8 mouse cellular contexts compared by ENCODE assay signal in genomic region chr2:157278717-157279415, GRCm38 (mm10). TPM values are rescaled to one million over a fixed set of nuclear protein-coding genes. Genes with fewer than 3 reads are reported as not detected.
DNase-seq lines count a peak whose midpoint lies in the region; ATAC-seq lines count a peak whose summit lies in the region.

Rpn2 (plus strand) TSS chr2:157279017.

- peak within 1 kb of the TSS; percentile 76 for H3K4me3 ChIP-seq in hindbrain, embryonic 16.5 days (ENCODE audit: low read length)
- H3K4me3 ChIP-seq in macrophage (ENCODE audit: inconsistent target): peak within 1 kb of the TSS; percentile 69

- H3K9me3 ChIP-seq in hindbrain, embryonic 16.5 days (ENCODE audit: control insufficient read depth, low read length): no peaks in the 10 kb centered on the region

- H3K79me2 ChIP-seq in macrophage (ENCODE audit: inconsistent target): peaks cover 44% of the 10 kb centered on the region

- no peaks in the 10 kb centered on the region for H3K27me3 ChIP-seq in hindbrain, embryonic 16.5 days (replicated peaks; ENCODE audit: control insufficient read depth, insufficient read depth, low read length)

- DNase-seq in WW6 (ENCODE audit: low read depth, low spot score): peak; percentile 81
- peak; percentile 98 for DNase-seq in cerebellum, postnatal 4 days (ENCODE audit: low spot score in 2 of 2)
- DNase-seq in gastrocnemius, adult 18-20 months (ENCODE audit: low spot score): peak; percentile 97
- peak; percentile 97 to 98 for DNase-seq in left cerebral cortex, adult 18-20 months (ENCODE audit: low spot score in 2 of 2)
- DNase-seq in right cerebral cortex, adult 18-20 months: peak; percentile 98
- DNase-seq in urinary bladder, postnatal 10 days (ENCODE audit: low spot score): peak; percentile 89

- H3K27ac ChIP-seq in hindbrain, embryonic 16.5 days (ENCODE audit: low read depth, low read length): peak within 1 kb of the TSS; percentile 94
- peak within 1 kb of the TSS; percentile 4; the same call in 1 of the 2 replicates for H3K27ac ChIP-seq in macrophage

- peak; percentile 100 for ATAC-seq in hindbrain, embryonic 16.5 days

- peaks cover 2% of the 10 kb centered on the region; the same call in 1 of the 2 replicates for H3K36me3 ChIP-seq in hindbrain, embryonic 16.5 days (ENCODE audit: control insufficient read depth, insufficient read depth, low read length)
- H3K36me3 ChIP-seq in macrophage (ENCODE audit: inconsistent target): peaks cover 6% of the 10 kb centered on the region; the same call in 1 of the 2 replicates

- peak within 1 kb of the TSS; percentile 79 for H3K9ac ChIP-seq in hindbrain, embryonic 16.5 days (ENCODE audit: low read depth, low read length)

- WGBS in hindbrain, embryonic 16.5 days: under 1% methylated on average over 61 of the region's 64 CpGs
- under 1% methylated on average over 49 of the region's 64 CpGs for WGBS in macrophage (ENCODE audit: missing documents)

- peak within 1 kb of the TSS; percentile 62 for H3K4me2 ChIP-seq in hindbrain, embryonic 16.5 days (ENCODE audit: low read length)

- peaks cover 18% of the 10 kb centered on the region for H3K4me1 ChIP-seq in hindbrain, embryonic 16.5 days (ENCODE audit: control insufficient read depth, insufficient read depth, low read depth, low read length)

RNA-seq across cellular contexts. Expression of gene Rpn2, which starts in this region (rescaled TPM):
- 10 to 100 TPM; 78.2 to 84.6 TPM for total RNA-seq in gastrocnemius, adult 18-20 months (2021)
- polyA plus RNA-seq in hindbrain, embryonic 16.5 days (2015; fragmentation: Nextera tagmentation; extraction: Ambion mirVana): 237 and 246 TPM in 2 replicates
- 100 to 1,000 TPM; 136 to 138 TPM for total RNA-seq in left cerebral cortex, adult 18-20 months (2021)
- 10 to 100 TPM; 22.3 to 89.4 (median 49.3) TPM for total RNA-seq in macrophage (2018; cell fraction: chromatin; rRNA removed)
- total RNA-seq in macrophage (2018; cell fraction: cytosol; rRNA removed): 100 to 1,000 TPM; 123 to 213 (median 166) TPM
- 100 to 1,000 TPM in 25 of 26 experiments, 10 to 100 TPM in 1; 65.0 to 231 (median 151) TPM for total RNA-seq in macrophage (2018; cell fraction: nucleus; rRNA removed)
- polyA plus RNA-seq in macrophage (2018): 178 to 217 TPM (median 184 TPM) in 3 replicates

Comparison
In these comparisons a context has a peak if more than half of its experiments do, and no peak if none do; other contexts are left out.
1. Peak in every context shown above with its lines: DNase-seq, ATAC-seq, H3K4me3 ChIP-seq and H3K27ac ChIP-seq.